13 mouse cellular contexts compared by ENCODE assay signal in genomic region chr10:120716391-120716790, GRCm38 (mm10).
DNase-seq lines count a peak whose midpoint lies in the region; ATAC-seq and TF ChIP-seq lines count a peak whose summit lies in the region.
"Had no signal": no experiment of that assay in that cellular context is flagged by ENCODE, and none has a peak within 500 bp of the region (broad histone marks: within the 10 kb centered on the region; RNA-seq: fewer than 3 reads in every experiment).

No protein-coding gene starts in this region.

- peaks cover 6% of the 10 kb centered on the region; the same call in 1 of the 2 replicates for H3K27me3 ChIP-seq in heart, embryonic 15.5 days
- no peaks in the 10 kb centered on the region for H3K27me3 ChIP-seq in limb, embryonic 14.5 days (ENCODE audit: control insufficient read depth, insufficient read depth, low read length)

- no peak overlapping the region for H3K4me2 ChIP-seq in heart, embryonic 15.5 days
- no peak overlapping the region for H3K4me2 ChIP-seq in limb, embryonic 14.5 days (replicated peaks; ENCODE audit: low read depth, low read length, severe bottlenecking)
- H3K4me2 ChIP-seq: hindbrain, embryonic 15.5 days had no signal

- WGBS in heart, embryonic 15.5 days: 66% methylated on average over 6 of the region's 6 CpGs
- 45% methylated on average over 6 of the region's 6 CpGs for WGBS in bone marrow, adult 2 months
- 73% methylated on average over 6 of the region's 6 CpGs for WGBS in limb, embryonic 14.5 days

- no peak overlapping the region for H3K4me3 ChIP-seq in heart, embryonic 15.5 days
- no peak overlapping the region for H3K4me3 ChIP-seq in bone marrow, adult 2 months (replicated peaks; ENCODE audit: control insufficient read depth, low read depth, low read length)
- no peak overlapping the region for H3K4me3 ChIP-seq in limb, embryonic 14.5 days (replicated peaks; ENCODE audit: low read length)
- H3K4me3 ChIP-seq: hindbrain, embryonic 15.5 days; lung, embryonic 15.5 days had no signal

- no peaks in the 10 kb centered on the region for H3K36me3 ChIP-seq in heart, embryonic 15.5 days
- no peaks in the 10 kb centered on the region for H3K36me3 ChIP-seq in limb, embryonic 14.5 days (ENCODE audit: control insufficient read depth, insufficient read depth, low read length)
- H3K36me3 ChIP-seq: hindbrain, embryonic 15.5 days; lung, embryonic 15.5 days had no signal

- H3K27ac ChIP-seq in heart, embryonic 15.5 days: 0 out of 2 replicates have a peak overlapping the region, but pooled peaks have one; percentile 54
- no peak overlapping the region for H3K27ac ChIP-seq in bone marrow, adult 2 months (ENCODE audit: control insufficient read depth, insufficient read depth, low read depth, low read length, poor library complexity)
- 0 out of 2 replicates have a peak overlapping the region, but pooled peaks have one; percentile 61 for H3K27ac ChIP-seq in limb, embryonic 14.5 days (replicated peaks; ENCODE audit: low read depth, low read length)
- H3K27ac ChIP-seq: hindbrain, embryonic 15.5 days; lung, embryonic 15.5 days had no signal

- intact Hi-C loops in heart, postnatal 14 days (cut with DNase I): no loop called here
- intact Hi-C loops in left cerebral cortex, postnatal 4 days (cut with DNase I): no loop called here

- H3K9ac ChIP-seq in heart, embryonic 15.5 days: no peak overlapping the region
- H3K9ac ChIP-seq in limb, embryonic 14.5 days (ENCODE audit: low read depth, low read length, severe bottlenecking): no peak overlapping the region
- H3K9ac ChIP-seq: hindbrain, embryonic 15.5 days; lung, embryonic 15.5 days had no signal

- TF ChIP-seq POLR2A in bone marrow, adult 2 months (IDR thresholded peaks at IDR 0.05; ENCODE audit: borderline replicate concordance, control insufficient read depth, low read depth, low read length): no peak
- TF ChIP-seq POLR2A in limb, embryonic 14.5 days (IDR thresholded peaks at IDR 0.05; ENCODE audit: borderline replicate concordance, extremely low read depth, insufficient read depth, insufficient read length): no peak

- ATAC-seq in heart, embryonic 15.5 days (replicated peaks; ENCODE audit: insufficient number of reproducible peaks, insufficient read depth, low FRiP score, low read depth): no peak
- no peak for ATAC-seq in limb, embryonic 14.5 days (ENCODE audit: low FRiP score, low read depth)
- ATAC-seq: activated CD4-positive, CD25-positive, alpha-beta regulatory T cell, adult 4 months; CD4-positive, CD25-positive, alpha-beta regulatory T cell, adult 4 months had no signal

- DNase-seq in heart, postnatal 14 days: no peak
- DNase-seq in 3134 (ENCODE audit: extremely low read depth, insufficient read length, low spot score): peak; percentile 25
- DNase-seq in limb, embryonic 14.5 days (ENCODE audit: low spot score): no peak
- no peak for DNase-seq in cerebellum, adult 11 months
- DNase-seq in left cerebral cortex, postnatal 4 days: no peak
- DNase-seq in frontal cortex, postnatal 14 days (ENCODE audit: low spot score in 2 of 2): no peak
- DNase-seq: cerebellum, adult 18-20 months had no signal

- TF ChIP-seq CTCF in bone marrow, adult 2 months (IDR thresholded peaks at IDR 0.05; ENCODE audit: control insufficient read depth, insufficient read depth, low read length): peak; percentile 25; the same call in 1 of the 2 replicates

- peaks cover 17% of the 10 kb centered on the region for H3K4me1 ChIP-seq in heart, embryonic 15.5 days (replicated peaks)
- no peaks in the 10 kb centered on the region for H3K4me1 ChIP-seq in bone marrow, adult 2 months (ENCODE audit: control insufficient read depth, insufficient read depth, low read length)
- H3K4me1 ChIP-seq in limb, embryonic 14.5 days (ENCODE audit: control insufficient read depth, insufficient read depth, low read length): peaks cover 47% of the 10 kb centered on the region
- H3K4me1 ChIP-seq: hindbrain, embryonic 15.5 days had no signal

- H3K9me3 ChIP-seq in heart, embryonic 15.5 days (replicated peaks): no peaks in the 10 kb centered on the region
- H3K9me3 ChIP-seq in limb, embryonic 14.5 days (ENCODE audit: control insufficient read depth, low read length): no peaks in the 10 kb centered on the region
- H3K9me3 ChIP-seq: hindbrain, embryonic 15.5 days; lung, embryonic 15.5 days had no signal
